Mouse (Mus musculus) cerebellum, adult (tissue): ENCODE measurements around the gene Cd99l2.

Experiments used
- ATAC-seq: cut with Nextera tagmentation; 2 replicates; pipeline ENCODE4 v1.9.2; 2017; ENCODE audit warnings: mild to moderate bottlenecking, moderate library complexity, mixed read lengths; ENCODE audit not compliant: insufficient number of reproducible peaks, low FRiP score, low TSS enrichment

Gene Cd99l2

DNA sequence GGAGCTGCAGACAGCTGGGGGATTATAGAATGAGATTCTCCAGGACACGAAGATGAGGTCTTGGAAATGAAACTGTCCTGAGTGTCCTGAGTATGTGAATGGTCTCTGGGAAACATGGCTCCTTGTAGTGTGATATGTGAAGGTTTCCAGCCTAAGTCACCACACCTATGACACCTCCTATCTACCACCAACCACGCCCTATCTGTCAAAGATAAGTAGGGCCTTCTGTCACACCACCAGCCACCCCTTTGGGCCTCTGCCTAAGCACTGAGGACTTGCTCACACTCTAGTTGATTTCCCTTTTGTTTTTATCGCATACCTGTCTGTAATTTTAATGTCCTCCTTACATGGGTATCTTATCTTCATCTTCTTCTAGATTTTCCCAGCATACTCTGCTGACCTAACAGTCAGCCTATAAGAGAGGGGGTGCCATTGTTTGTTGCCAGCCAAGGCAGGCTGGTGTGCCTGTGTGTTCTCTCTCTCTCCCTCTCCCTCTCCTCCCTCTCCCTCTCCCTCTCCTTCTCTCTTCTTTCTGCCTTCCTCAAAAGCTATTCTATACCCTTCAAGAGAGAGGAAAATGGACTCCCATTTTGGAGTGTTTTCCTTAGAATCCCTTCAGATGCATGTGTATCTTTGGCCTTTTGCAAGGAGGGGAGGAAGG, 18.2 kb downstream of the Cd99l2 start:
- ATAC-seq, result no peak

DNA sequence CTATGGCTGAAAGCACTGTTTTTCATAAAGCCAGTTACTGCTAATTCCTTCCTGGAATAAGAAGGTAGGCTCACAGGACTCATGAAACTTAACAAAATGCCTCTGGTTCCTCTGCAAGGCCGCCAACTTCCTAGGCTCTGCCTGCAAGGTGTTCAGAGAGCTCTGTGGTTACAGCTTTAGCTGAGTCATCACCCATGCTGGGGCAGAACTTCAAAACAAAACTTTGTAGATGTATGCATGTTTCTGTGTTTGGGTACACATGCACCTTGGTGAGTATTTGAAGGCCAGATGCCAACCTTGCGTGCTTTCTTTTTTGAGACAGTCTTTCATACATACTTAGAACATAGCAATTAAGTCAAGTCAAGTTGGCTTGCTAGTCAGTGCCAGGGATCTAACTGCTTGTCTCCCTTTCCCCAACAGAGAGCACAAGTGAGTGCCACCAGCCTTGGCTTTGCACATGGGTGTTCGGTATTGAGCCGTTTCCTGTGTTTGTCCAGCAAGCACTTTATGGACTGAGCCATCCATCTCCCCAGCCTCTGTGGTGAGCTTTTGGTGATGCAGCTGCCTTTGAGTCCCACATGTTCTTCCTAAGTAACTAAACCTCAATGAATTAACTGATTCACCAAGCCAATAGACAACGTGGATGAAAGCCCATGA, 23.9 kb downstream of the Cd99l2 start:
- ATAC-seq, result no peak

DNA sequence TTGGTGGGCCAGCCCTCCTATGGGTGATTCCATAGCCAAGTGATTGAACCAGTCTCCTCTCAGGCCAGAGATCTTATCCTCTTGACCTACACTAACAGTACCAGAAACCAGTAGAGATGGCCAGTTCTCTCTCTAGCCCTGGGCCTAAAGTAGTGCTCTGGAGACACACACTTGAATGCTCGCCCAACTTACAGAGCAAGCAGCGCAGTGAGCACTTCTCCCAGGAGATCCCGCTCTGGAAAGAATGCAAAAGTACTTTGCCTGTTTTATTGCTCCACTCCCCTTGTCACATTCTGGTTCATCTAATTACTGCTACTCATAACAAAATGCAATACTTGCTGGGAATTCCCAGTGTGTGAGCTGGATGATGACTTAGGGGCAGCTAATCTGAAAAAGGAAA, 25.2 kb downstream of the Cd99l2 start:
- no peak for ATAC-seq

- no peak for ATAC-seq
Observed at GRCm38 (mm10) chrX:71465417-71465816, 27.2 kb downstream of the Cd99l2 start.

GRCm38 (mm10) chrX:71464138-71464826, 28.4 kb downstream of the Cd99l2 start:
- ATAC-seq, result no peak

DNA sequence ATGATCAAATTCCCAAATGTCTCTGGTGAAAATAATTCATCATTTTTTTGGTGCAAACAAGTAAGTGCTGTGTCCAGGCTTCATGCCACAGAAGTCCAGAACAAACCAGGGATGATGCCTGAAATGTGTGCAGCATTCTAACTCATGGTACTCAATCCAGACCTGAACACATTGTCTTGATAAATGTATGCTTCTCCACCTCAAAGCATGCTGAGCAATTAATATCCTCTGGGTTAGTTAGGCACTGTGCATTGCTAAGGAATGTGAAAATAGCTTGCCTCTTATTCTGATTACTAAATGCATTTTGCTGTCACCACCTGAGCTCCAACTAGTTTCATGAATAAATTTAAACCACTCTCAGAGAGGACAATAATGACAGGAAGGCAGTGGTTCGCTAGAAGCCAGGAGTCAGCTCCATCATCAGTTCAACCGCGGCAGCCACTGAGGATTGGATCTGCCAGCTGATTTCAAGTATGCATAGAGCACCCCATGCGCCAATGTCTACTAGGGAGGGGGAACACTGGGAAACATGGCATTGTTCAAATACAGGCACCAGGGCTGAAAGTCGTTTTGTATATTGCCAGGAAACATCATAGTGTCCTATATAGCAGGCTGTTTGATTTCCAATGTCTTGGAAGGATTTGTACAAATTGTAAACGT, 36.4 kb downstream of the Cd99l2 start:
- ATAC-seq, result no peak

DNA sequence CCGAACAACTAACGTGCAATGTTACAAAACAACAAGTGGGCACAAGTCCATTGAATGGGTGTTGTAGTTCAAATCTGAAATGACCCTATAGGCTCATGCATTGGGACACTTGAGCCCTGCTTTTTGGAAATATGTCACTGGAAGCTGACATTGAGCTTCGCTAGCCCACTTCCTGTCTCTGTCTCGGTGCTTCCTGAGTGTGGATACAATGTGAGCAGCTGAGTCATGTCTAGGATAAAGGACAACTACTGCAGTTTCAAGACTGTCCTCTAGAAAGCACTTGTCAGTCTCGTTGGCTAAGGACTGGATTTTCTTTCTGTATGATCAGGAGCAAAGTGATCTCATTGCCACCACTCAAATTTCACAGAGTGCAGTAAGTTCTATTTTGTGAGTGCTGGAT, 49.7 kb downstream of the Cd99l2 start:
- ATAC-seq, result no peak

GRCm38 (mm10) chrX:71439473-71439872, 53.2 kb downstream of the Cd99l2 start:
- no peak for ATAC-seq

DNA sequence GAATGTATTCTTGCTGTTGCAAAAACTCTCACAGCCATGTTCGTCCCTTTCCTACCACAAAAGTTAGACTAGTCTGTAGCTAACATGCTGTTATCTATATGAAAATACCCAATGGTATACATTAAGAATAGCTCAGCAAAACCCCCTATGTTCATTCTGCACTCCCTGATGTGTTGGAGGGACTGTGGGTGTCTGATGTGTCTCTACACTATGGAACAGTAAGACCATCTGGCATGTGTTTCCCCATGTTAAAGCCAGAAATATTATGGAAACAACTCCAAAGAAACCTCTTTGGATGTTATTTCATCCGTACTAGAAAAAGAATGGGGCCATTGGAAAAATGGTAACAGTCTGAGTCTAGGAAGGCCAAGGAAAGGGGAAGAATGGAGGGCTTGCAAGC, 57.1 kb downstream of the Cd99l2 start:
- ATAC-seq, result no peak

DNA sequence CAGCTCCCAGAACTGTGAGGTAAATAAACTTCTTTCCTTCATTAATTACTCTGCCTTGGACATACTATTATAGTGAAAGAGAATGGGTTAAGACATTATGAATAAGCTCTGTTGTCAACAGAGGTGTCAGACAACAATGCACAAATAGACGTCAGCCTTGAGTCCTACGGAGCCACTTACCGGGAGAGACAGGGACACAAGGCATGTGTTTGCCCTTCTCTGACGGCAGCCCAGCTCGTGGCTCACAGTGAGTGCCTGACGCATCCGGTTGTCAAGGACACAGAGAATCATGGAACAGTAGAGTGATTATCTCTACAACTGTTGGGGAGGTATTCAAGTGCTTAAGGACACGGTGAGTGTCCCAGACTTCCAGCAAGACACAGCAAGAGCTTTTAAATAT, 57.8 kb downstream of the Cd99l2 start:
- ATAC-seq, result no peak

DNA sequence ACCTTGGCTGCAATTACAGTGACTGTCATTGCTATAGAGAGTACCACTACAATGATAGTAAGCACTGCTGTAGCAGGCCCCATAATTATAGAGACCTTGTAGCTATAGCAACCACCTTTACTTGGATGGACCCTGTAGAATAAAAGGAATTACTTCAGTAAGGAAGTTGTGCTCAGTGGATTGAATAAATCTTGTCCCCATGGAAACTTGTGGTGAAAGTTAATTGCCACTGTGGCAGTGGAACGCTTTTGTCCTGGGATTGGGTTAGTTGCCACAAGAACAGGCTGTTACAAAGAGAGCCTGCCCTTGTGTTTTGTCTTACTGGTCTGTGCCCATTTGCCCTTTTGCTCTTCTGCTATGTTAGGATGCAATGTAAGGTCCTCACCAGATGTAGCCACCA, 58.2 kb downstream of the Cd99l2 start:
- ATAC-seq, result no peak

GRCm38 (mm10) chrX:71430900-71431299, 61.7 kb downstream of the Cd99l2 start:
- no peak for ATAC-seq

- no peak for ATAC-seq
Observed at GRCm38 (mm10) chrX:71427491-71427890, 65.2 kb downstream of the Cd99l2 start.

DNA sequence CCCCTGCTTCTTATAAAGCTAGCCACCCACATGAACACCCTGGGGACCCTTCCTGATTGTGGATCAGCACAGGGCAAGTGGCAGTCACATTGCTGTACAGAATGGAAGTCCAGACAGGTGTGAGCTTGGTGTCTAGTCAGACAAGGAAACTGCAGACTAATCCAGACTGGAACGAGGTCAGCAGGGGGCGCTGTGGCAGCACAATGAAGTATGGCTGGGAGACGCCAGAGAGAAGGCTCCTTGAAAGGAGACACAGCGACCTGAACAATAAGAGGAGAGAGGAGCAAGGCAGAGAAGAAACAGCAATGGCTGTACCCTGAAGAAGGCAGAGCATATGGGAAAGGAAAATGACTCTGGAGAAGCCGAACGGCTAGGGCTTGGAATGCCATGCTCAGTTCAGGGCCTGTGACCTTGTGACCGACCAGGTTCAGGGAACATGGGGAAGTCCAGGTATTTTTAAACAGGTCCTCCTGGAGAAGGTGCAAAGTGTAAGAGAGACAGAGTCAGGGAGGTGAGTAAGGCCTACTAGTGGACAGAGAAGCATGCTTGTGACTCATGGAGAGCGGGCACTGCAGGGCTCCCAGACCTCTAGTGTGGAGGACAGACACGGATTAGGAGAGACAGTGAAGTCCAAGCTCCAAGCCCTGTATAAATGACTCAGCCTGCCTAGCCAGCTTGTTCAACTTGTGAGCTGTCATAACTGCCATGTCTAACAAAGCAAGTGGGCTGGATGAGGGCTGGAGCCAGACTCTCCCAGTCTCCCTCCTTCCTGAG, 66.7 kb downstream of the Cd99l2 start:
- peak; percentile 70 for ATAC-seq

- peak; percentile 40; the same call in 1 of the 2 replicates for ATAC-seq
Observed at GRCm38 (mm10) chrX:71424852-71425251, 67.8 kb downstream of the Cd99l2 start.

DNA sequence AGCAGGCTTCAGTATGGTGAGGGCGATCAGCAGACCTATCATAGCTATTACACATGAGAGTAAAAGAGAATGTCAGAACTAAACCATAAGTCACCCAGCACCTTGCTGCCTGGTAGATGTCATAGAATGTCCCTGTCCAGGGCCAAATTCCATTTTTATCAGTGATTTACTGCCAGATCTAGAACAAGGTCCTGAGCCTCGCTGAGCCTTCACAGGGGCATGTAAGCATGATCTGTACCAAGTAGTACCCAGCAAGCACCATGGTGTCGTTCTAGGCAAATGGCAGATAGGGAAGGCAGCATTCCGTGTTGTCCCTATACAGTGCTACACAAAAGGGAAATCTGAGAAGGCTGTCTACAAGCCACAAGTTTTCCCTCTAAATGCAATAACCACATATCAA, 79.0 kb downstream of the Cd99l2 start:
- ATAC-seq, result no peak

DNA sequence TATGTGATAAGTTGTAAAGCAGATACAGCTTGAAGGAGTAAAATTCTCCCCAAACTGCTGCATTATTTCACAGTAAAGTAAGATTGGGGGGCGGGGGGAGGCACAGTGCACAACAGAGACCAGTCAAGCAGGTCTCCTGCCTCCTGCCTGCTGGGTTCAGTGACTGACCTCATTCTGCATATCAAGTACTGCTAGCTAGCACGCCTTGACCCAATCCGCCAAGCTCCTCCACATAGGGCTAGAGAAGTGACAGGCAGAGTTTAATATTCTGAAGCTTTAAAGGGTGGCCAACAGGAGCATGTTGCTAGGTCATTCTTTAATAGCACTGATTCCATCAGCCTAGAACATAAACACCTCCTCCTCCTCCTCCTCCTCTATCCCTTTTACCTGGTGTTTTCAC, 79.9 kb downstream of the Cd99l2 start:
- no peak for ATAC-seq

- no peak for ATAC-seq
Observed at GRCm38 (mm10) chrX:71408386-71408785, 84.3 kb downstream of the Cd99l2 start.

DNA sequence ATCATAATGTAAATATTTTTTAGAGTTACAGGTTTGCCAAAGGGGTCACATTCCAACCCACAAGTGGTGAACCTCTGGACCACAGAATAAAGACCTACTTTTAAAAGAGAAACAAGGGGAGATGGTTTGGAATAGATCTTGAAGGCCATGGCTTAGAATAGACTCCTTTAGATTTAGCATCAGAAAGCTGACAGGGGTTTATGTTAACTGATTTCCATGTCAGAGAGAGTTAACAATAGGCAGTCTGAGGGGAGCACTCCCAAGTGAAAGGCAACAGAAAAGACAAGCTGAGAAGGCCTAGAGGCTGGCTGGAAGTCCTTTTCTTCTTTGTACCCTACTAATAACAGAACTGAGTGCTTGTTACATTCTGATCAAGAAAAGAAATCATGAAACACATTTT, 86.4 kb downstream of the Cd99l2 start:
- no peak for ATAC-seq

GRCm38 (mm10) chrX:71396326-71396725, 96.3 kb downstream of the Cd99l2 start:
- no peak for ATAC-seq
